8 mouse cellular contexts compared by ENCODE assay signal in genomic region chr2:30942603-30943011, GRCm38 (mm10). TPM values are rescaled to one million over a fixed set of nuclear protein-coding genes. Genes with fewer than 3 reads are reported as not detected.
DNase-seq lines count a peak whose midpoint lies in the region; ATAC-seq and TF ChIP-seq lines count a peak whose summit lies in the region.

No protein-coding gene starts in this region.

- H3K4me2 ChIP-seq in liver, embryonic 16.5 days (ENCODE audit: low read depth, low read length): peak overlapping the region; percentile 75
- peak overlapping the region; percentile 27; the same call in 1 of the 2 replicates for H3K4me2 ChIP-seq in neural tube, embryonic 11.5 days (ENCODE audit: low read depth)

- H3K4me3 ChIP-seq in kidney, adult 2 months (ENCODE audit: insufficient read depth, low read depth, low read length): peak overlapping the region; percentile 58
- H3K4me3 ChIP-seq in liver, embryonic 16.5 days (ENCODE audit: low read depth, low read length): peak overlapping the region; percentile 68
- H3K4me3 ChIP-seq in neural tube, embryonic 11.5 days (ENCODE audit: low read depth, low read length): peak overlapping the region; percentile 23; the same call in 1 of the 2 replicates
- H3K4me3 ChIP-seq in thymus, adult 2 months (ENCODE audit: control insufficient read depth, insufficient read depth, low read length): peak overlapping the region; percentile 77

- H3K27ac ChIP-seq in kidney, adult 2 months (ENCODE audit: insufficient read depth, low read depth, low read length): no peak overlapping the region
- no peak overlapping the region; the same call in 1 of the 2 replicates for H3K27ac ChIP-seq in liver, embryonic 16.5 days (ENCODE audit: low read length)
- no peak overlapping the region for H3K27ac ChIP-seq in neural tube, embryonic 11.5 days (ENCODE audit: low read depth, low read length)
- no peak overlapping the region for H3K27ac ChIP-seq in thymus, adult 2 months (ENCODE audit: control insufficient read depth, insufficient read depth, low read length)

- peak; percentile 65; the same call in 1 of the 2 replicates for ATAC-seq in liver, embryonic 16.5 days (ENCODE audit: low read depth)
- no peak for ATAC-seq in neural tube, embryonic 11.5 days (ENCODE audit: insufficient read depth, low FRiP score, low TSS enrichment)

- H3K9me3 ChIP-seq in liver, embryonic 16.5 days (replicated peaks; ENCODE audit: control insufficient read depth, low read length): no peaks in the 10 kb centered on the region
- no peaks in the 10 kb centered on the region for H3K9me3 ChIP-seq in neural tube, embryonic 11.5 days (ENCODE audit: control insufficient read depth, low read length)

- peak; percentile 90 for DNase-seq in CD4-positive, CD25-positive, alpha-beta regulatory T cell, adult 2 months (ENCODE audit: low read depth, low spot score)
- DNase-seq in ZHBTc4 (ENCODE audit: low read depth, low spot score): peak; percentile 97
- DNase-seq in embryo, embryonic 10.5 days (ENCODE audit: low spot score): peak; percentile 90
- DNase-seq in heart, adult 8-10 months (ENCODE audit: low spot score): peak; percentile 55
- DNase-seq in kidney, adult 2 months: peak; percentile 80
- peak; percentile 73 for DNase-seq in neural tube, embryonic 11.5 days (ENCODE audit: low spot score)
- peak; percentile 73 for DNase-seq in thymus, adult 2 months

- no peak for TF ChIP-seq POLR2A in kidney, adult 2 months (IDR thresholded peaks at IDR 0.05; ENCODE audit: low read depth, low read length)
- TF ChIP-seq POLR2A in thymus, adult 2 months (IDR thresholded peaks at IDR 0.05; ENCODE audit: control insufficient read depth, extremely low read depth, insufficient read depth, low read length, poor library complexity): no peak

- H3K36me3 ChIP-seq in kidney, adult 2 months (ENCODE audit: control insufficient read depth, insufficient read depth, low read length): no peaks in the 10 kb centered on the region
- H3K36me3 ChIP-seq in liver, embryonic 16.5 days (ENCODE audit: control insufficient read depth, insufficient read depth): no peaks in the 10 kb centered on the region
- H3K36me3 ChIP-seq in neural tube, embryonic 11.5 days (ENCODE audit: control insufficient read depth, insufficient read depth, low read length): no peaks in the 10 kb centered on the region
- H3K36me3 ChIP-seq in thymus, adult 2 months (ENCODE audit: control insufficient read depth, insufficient read depth, low read length): no peaks in the 10 kb centered on the region

- H3K9ac ChIP-seq in liver, embryonic 16.5 days (ENCODE audit: low read depth, low read length): peak overlapping the region; percentile 57
- H3K9ac ChIP-seq in neural tube, embryonic 11.5 days (ENCODE audit: low read length): no peak overlapping the region

- 20% methylated on average over 16 of the region's 16 CpGs for WGBS in kidney, adult 2 months
- WGBS in liver, embryonic 16.5 days (ENCODE audit: insufficient replicate concordance): 14% methylated on average over 16 of the region's 16 CpGs
- 27% methylated on average over 16 of the region's 16 CpGs for WGBS in neural tube, embryonic 11.5 days
- 2% methylated on average over 16 of the region's 16 CpGs for WGBS in thymus, adult 2 months

- H3K4me1 ChIP-seq in kidney, adult 2 months (ENCODE audit: control insufficient read depth, insufficient read depth, low read length): no peaks in the 10 kb centered on the region
- H3K4me1 ChIP-seq in liver, embryonic 16.5 days (ENCODE audit: control insufficient read depth, low read depth, low read length): no peaks in the 10 kb centered on the region; the same call in 1 of the 2 replicates
- no peaks in the 10 kb centered on the region for H3K4me1 ChIP-seq in neural tube, embryonic 11.5 days (ENCODE audit: control insufficient read depth, insufficient read depth, low read length)
- H3K4me1 ChIP-seq in thymus, adult 2 months (replicated peaks; ENCODE audit: control insufficient read depth, insufficient read depth, low read length): 0 out of 2 replicates have a peak, but pooled peaks cover 2% of the 10 kb centered on the region

- TF ChIP-seq CTCF in kidney, adult 2 months (conservative IDR thresholded peaks at IDR 0.05; ENCODE audit: insufficient read depth, insufficient read length, low read depth, low read length): peak; percentile 93
- peak; percentile 94 for TF ChIP-seq CTCF in thymus, adult 2 months (IDR thresholded peaks at IDR 0.05; ENCODE audit: borderline replicate concordance, control insufficient read depth, extremely low read depth, insufficient read depth, low read length, poor library complexity)

- no peaks in the 10 kb centered on the region for H3K27me3 ChIP-seq in kidney, adult 2 months (replicated peaks; ENCODE audit: control insufficient read depth, insufficient read depth, low read length)
- no peaks in the 10 kb centered on the region for H3K27me3 ChIP-seq in liver, embryonic 16.5 days (ENCODE audit: control insufficient read depth, insufficient read depth, low read depth, low read length)
- no peaks in the 10 kb centered on the region for H3K27me3 ChIP-seq in neural tube, embryonic 11.5 days (ENCODE audit: control insufficient read depth, insufficient read depth, low read length)
- H3K27me3 ChIP-seq in thymus, adult 2 months (ENCODE audit: control insufficient read depth, insufficient read depth, low read length): no peaks in the 10 kb centered on the region

RNA-seq across cellular contexts. Expression of gene Tor1b, which starts 10.2 kb away (rescaled TPM):
- total RNA-seq in heart, adult 8-10 months (2022): 10 to 100 TPM; 27.8 to 28.4 (median 28.2) TPM
- 22.4 and 22.7 TPM in 2 replicates for polyA plus RNA-seq in kidney, adult 2 months (2012; rRNA removed)
- polyA plus RNA-seq in liver, embryonic 16.5 days (2015; fragmentation: Nextera tagmentation; extraction: Ambion mirVana): 15.8 and 15.9 TPM in 2 replicates
- polyA plus RNA-seq in neural tube, embryonic 11.5 days (2014; fragmentation: Nextera tagmentation; extraction: Ambion mirVana): 20.7 and 22.7 TPM in 2 replicates
- polyA plus RNA-seq in thymus, adult 2 months (2012; rRNA removed): 35.5 and 41.7 TPM in 2 replicates

RNA-seq across cellular contexts. Expression of gene Ptges, which starts 12.9 kb away (rescaled TPM):
- total RNA-seq in heart, adult 8-10 months (2022): 1 to 10 TPM; 1.3 to 3.1 (median 1.9) TPM
- 36.3 and 45.2 TPM in 2 replicates for polyA plus RNA-seq in kidney, adult 2 months (2012; rRNA removed)
- polyA plus RNA-seq in liver, embryonic 16.5 days (2015; fragmentation: Nextera tagmentation; extraction: Ambion mirVana): 0.35 and 0.37 TPM in 2 replicates
- 2.6 and 4.3 TPM in 2 replicates for polyA plus RNA-seq in neural tube, embryonic 11.5 days (2014; fragmentation: Nextera tagmentation; extraction: Ambion mirVana)
- 10.1 and 12.3 TPM in 2 replicates for polyA plus RNA-seq in thymus, adult 2 months (2012; rRNA removed)

RNA-seq across cellular contexts. Expression of gene Tor1a, which starts 25.1 kb away (rescaled TPM):
- total RNA-seq in heart, adult 8-10 months (2022): 10 to 100 TPM in 2 of 4 experiments, 1 to 10 TPM in 2; 8.3 to 14.3 (median 9.9) TPM
- 40.8 and 45.0 TPM in 2 replicates for polyA plus RNA-seq in kidney, adult 2 months (2012; rRNA removed)
- polyA plus RNA-seq in liver, embryonic 16.5 days (2015; fragmentation: Nextera tagmentation; extraction: Ambion mirVana): 36.0 and 36.3 TPM in 2 replicates
- 71.0 and 81.8 TPM in 2 replicates for polyA plus RNA-seq in neural tube, embryonic 11.5 days (2014; fragmentation: Nextera tagmentation; extraction: Ambion mirVana)
- 61.1 and 65.7 TPM in 2 replicates for polyA plus RNA-seq in thymus, adult 2 months (2012; rRNA removed)

RNA-seq across cellular contexts. Expression of gene BC005624, which starts 39.4 kb away (rescaled TPM):
- 10 to 100 TPM; 20.1 to 28.3 (median 24.1) TPM for total RNA-seq in heart, adult 8-10 months (2022)
- polyA plus RNA-seq in kidney, adult 2 months (2012; rRNA removed): 21.6 and 27.3 TPM in 2 replicates
- 23.1 and 24.0 TPM in 2 replicates for polyA plus RNA-seq in liver, embryonic 16.5 days (2015; fragmentation: Nextera tagmentation; extraction: Ambion mirVana)
- polyA plus RNA-seq in neural tube, embryonic 11.5 days (2014; fragmentation: Nextera tagmentation; extraction: Ambion mirVana): 62.4 and 70.7 TPM in 2 replicates
- polyA plus RNA-seq in thymus, adult 2 months (2012; rRNA removed): 29.8 and 37.9 TPM in 2 replicates

RNA-seq across cellular contexts. Expression of gene Usp20, which starts 39.5 kb away (rescaled TPM):
- total RNA-seq in heart, adult 8-10 months (2022): 10 to 100 TPM; 53.8 to 62.3 (median 59.7) TPM
- 40.0 and 43.9 TPM in 2 replicates for polyA plus RNA-seq in kidney, adult 2 months (2012; rRNA removed)
- 4.9 and 5.8 TPM in 2 replicates for polyA plus RNA-seq in liver, embryonic 16.5 days (2015; fragmentation: Nextera tagmentation; extraction: Ambion mirVana)
- 17.9 and 18.2 TPM in 2 replicates for polyA plus RNA-seq in neural tube, embryonic 11.5 days (2014; fragmentation: Nextera tagmentation; extraction: Ambion mirVana)
- polyA plus RNA-seq in thymus, adult 2 months (2012; rRNA removed): 21.0 and 24.9 TPM in 2 replicates

Comparison
In these comparisons a context has a peak if more than half of its experiments do, and no peak if none do; other contexts are left out.
1. H3K4me3 ChIP-seq: peak in every context shown above with its lines; median percentile 77 in thymus, adult 2 months; 68 in liver, embryonic 16.5 days; 58 in kidney, adult 2 months; 23 in neural tube, embryonic 11.5 days.